Mouse (Mus musculus) liver, embryonic 11.5 days (tissue): Measurements from ENCODE around the gene Nr1h4. TPM values are rescaled to one million over a fixed set of nuclear protein-coding genes. Genes with fewer than 3 reads are reported as not detected.

ENCODE experiments used
- ATAC-seq: fragments of 200-750 bp; cut with Nextera tagmentation; replicated peaks from 2 replicates; pipeline ENCODE4 v1.8.0; 2017; ENCODE audit warnings: moderate number of reproducible peaks, mild to moderate bottlenecking, moderate TSS enrichment, moderate library complexity; ENCODE audit not compliant: low FRiP score
- DNase-seq: peaks from one replicate; pipeline ENCODE4 v3.0.0-alpha.2; 2017; ENCODE audit warnings: low spot score
- H3K27ac ChIP-seq: fragments of 300-500 bp; sonication (generic); 2 replicates; pipeline ENCODE4 v1.5.1; 2014; ENCODE audit warnings: mild to moderate bottlenecking, low read depth, low read length, control low read depth
- H3K27me3 ChIP-seq: fragments of 300-500 bp; sonication (generic); replicated peaks from 2 replicates; pipeline ENCODE4 v1.6.1; 2014; ENCODE audit warnings: low read length, mixed read lengths; ENCODE audit not compliant: control insufficient read depth, insufficient read depth
- H3K36me3 ChIP-seq: fragments of 300-500 bp; sonication (generic); 2 replicates; pipeline ENCODE4 v1.6.1; 2014; ENCODE audit warnings: mild to moderate bottlenecking, low read length, moderate library complexity, mixed read lengths; ENCODE audit not compliant: control insufficient read depth, insufficient read depth
- H3K4me1 ChIP-seq: fragments of 300-500 bp; sonication (generic); replicated peaks from 2 replicates; pipeline ENCODE4 v1.6.1; 2014; ENCODE audit warnings: low read length, mixed read lengths; ENCODE audit not compliant: control insufficient read depth, insufficient read depth
- H3K4me2 ChIP-seq: fragments of 300-500 bp; sonication (generic); 2 replicates; pipeline ENCODE4 v1.6.1; 2014; ENCODE audit warnings: mild to moderate bottlenecking, control low read depth, moderate library complexity
- H3K4me3 ChIP-seq: fragments of 300-500 bp; sonication (generic); 2 replicates; pipeline ENCODE4 v1.5.1; 2014; ENCODE audit warnings: low read depth, low read length, control low read depth
- H3K9ac ChIP-seq: fragments of 300-500 bp; sonication (generic); 2 replicates; pipeline ENCODE4 v1.6.1; 2014; ENCODE audit warnings: low read depth, low read length, control low read depth
- H3K9me3 ChIP-seq: fragments of 300-500 bp; sonication (generic); 2 replicates; pipeline ENCODE4 v1.6.1; 2016; ENCODE audit warnings: low read length, inconsistent platforms, mixed read lengths; ENCODE audit not compliant: control insufficient read depth
- WGBS: fragments of 180-500 bp; shearing (Covaris S2); extraction: QIAGEN DNeasy Blood & Tissue Kit; methylation state at CpG from one replicate; pipeline ENCODE4 v1.1.7; 2014; 5-methylcytosine and 5-hydroxymethylcytosine counted together
- polyA plus RNA-seq: library from polyadenylated mRNA; unstranded; fragments of >200 nt; fragmentation: Nextera tagmentation; extraction: Ambion mirVana; gene quantifications from 2 replicates; pipeline ENCODE4 v1.2.1, GENCODE M21; 2014

Nr1h4 gene
- polyA plus RNA-seq, 1 experiment from 2014 or later, result 1.9 TPM

GRCm38 (mm10) chr10:89404936-89405335, 128.4 kb downstream of the Nr1h4 start:
- no peak overlapping the region for H3K27ac ChIP-seq
- H3K36me3 ChIP-seq, result no peaks in the 10 kb centered on the region
- no peak for ATAC-seq
- 69% methylated on average over 4 of the region's 4 CpGs for WGBS
- peaks cover 4% of the 10 kb centered on the region; the same call in 1 of the 2 replicates for H3K9me3 ChIP-seq
- H3K9ac ChIP-seq, result no peak overlapping the region
- H3K4me1 ChIP-seq, result no peaks in the 10 kb centered on the region
- H3K4me2 ChIP-seq, result no peak overlapping the region
- H3K4me3 ChIP-seq, result no peak overlapping the region
- H3K27me3 ChIP-seq, result no peaks in the 10 kb centered on the region
- no peak for DNase-seq

Other genes with a start within 250 kb of the Nr1h4 start
- 0.86 and 1.5 TPM in 2 replicates for gene Ano4, start 188.8 kb downstream of the Nr1h4 start, polyA plus RNA-seq
- 7.6 and 9.1 TPM in 2 replicates for gene Gas2l3, start 89.6 kb downstream of the Nr1h4 start, polyA plus RNA-seq
- 0.13 TPM in 1 of 2 replicates, not detected in the other for gene Slc17a8, start 87.7 kb upstream of the Nr1h4 start, polyA plus RNA-seq
- gene Scyl2, start 152.7 kb upstream of the Nr1h4 start, polyA plus RNA-seq, result 11.7 and 13.3 TPM in 2 replicates
- 29.3 and 33.2 TPM in 2 replicates for gene Actr6, start 198.7 kb upstream of the Nr1h4 start, polyA plus RNA-seq
- 24.4 and 26.8 TPM in 2 replicates for gene Uhrf1bp1l, start 211.4 kb upstream of the Nr1h4 start, polyA plus RNA-seq